Mouse (Mus musculus): Measurements from ENCODE around the gene Gm20388.

GRCm38 (mm10) chr8:120419675-120420074 is 509.0 kb downstream of the Gm20388 start:
- TF ChIP-seq CTCF (IDR thresholded peaks at IDR 0.05; ENCODE audit: insufficient read depth, low read depth, low read length), result no peak
- TF ChIP-seq POLR2A (IDR thresholded peaks at IDR 0.05; ENCODE audit: insufficient read depth, low read depth, low read length), result no peak

All from olfactory bulb, adult 2 months (tissue).